Comparison of ENCODE assay signal across 23 mouse cellular contexts in genomic region chr13:95609088-95609420, GRCm38 (mm10). TPM values are rescaled to one million over a fixed set of nuclear protein-coding genes. Genes with fewer than 3 reads are reported as not detected.
DNase-seq lines count a peak whose midpoint lies in the region; ATAC-seq and TF ChIP-seq lines count a peak whose summit lies in the region.
"Had no signal": no experiment of that assay in that cellular context is flagged by ENCODE, and none has a peak within 500 bp of the region (broad histone marks: within the 10 kb centered on the region; RNA-seq: fewer than 3 reads in every experiment).

No protein-coding gene starts in this region.

- H3K27ac ChIP-seq in forebrain, embryonic 11.5 days (ENCODE audit: low read depth, low read length), result no peak overlapping the region
- no peak overlapping the region for H3K27ac ChIP-seq in forebrain, embryonic 10.5 days
- H3K27ac ChIP-seq in liver, embryonic 16.5 days (ENCODE audit: low read length), result peak overlapping the region; percentile 23; the same call in 1 of the 2 replicates
- H3K27ac ChIP-seq in liver, embryonic 11.5 days (ENCODE audit: low read depth, low read length), result no peak overlapping the region
- H3K27ac ChIP-seq: embryonic facial prominence, embryonic 13.5 days; embryonic facial prominence, embryonic 15.5 days; forebrain, embryonic 13.5 days; forebrain, embryonic 15.5 days had no signal

- H3K36me3 ChIP-seq in forebrain, embryonic 11.5 days (ENCODE audit: control insufficient read depth, insufficient read depth, low read length), result peaks cover 4% of the 10 kb centered on the region; the same call in 1 of the 2 replicates
- H3K36me3 ChIP-seq in forebrain, embryonic 10.5 days (replicated peaks), result peaks cover 98% of the 10 kb centered on the region
- peaks cover 21% of the 10 kb centered on the region for H3K36me3 ChIP-seq in liver, embryonic 16.5 days (ENCODE audit: control insufficient read depth, insufficient read depth)
- peaks cover 26% of the 10 kb centered on the region for H3K36me3 ChIP-seq in liver, embryonic 11.5 days (ENCODE audit: control insufficient read depth, insufficient read depth, low read length)
- H3K36me3 ChIP-seq in megakaryocyte, embryonic 14.5 days (replicated peaks; ENCODE audit: low read length), result peaks cover 97% of the 10 kb centered on the region
- peaks cover 15% of the 10 kb centered on the region for H3K36me3 ChIP-seq in myocyte (ENCODE audit: control insufficient read depth, insufficient read depth)

- H3K9ac ChIP-seq in forebrain, embryonic 11.5 days (ENCODE audit: low read length), result no peak overlapping the region
- H3K9ac ChIP-seq in liver, embryonic 16.5 days (ENCODE audit: low read depth, low read length), result 0 out of 2 replicates have a peak overlapping the region, but pooled peaks have one; percentile 9
- H3K9ac ChIP-seq in liver, embryonic 11.5 days (ENCODE audit: low read depth, low read length), result no peak overlapping the region
- H3K9ac ChIP-seq: embryonic facial prominence, embryonic 13.5 days; embryonic facial prominence, embryonic 15.5 days; forebrain, embryonic 13.5 days; forebrain, embryonic 15.5 days; forebrain, postnatal 0 days had no signal

- no peak overlapping the region for H3ac ChIP-seq in myocyte (ENCODE audit: control insufficient read depth, insufficient read length)

- DNase-seq in forebrain, embryonic 11.5 days (ENCODE audit: low spot score), result peak; percentile 11
- DNase-seq in forebrain, embryonic 10.5 days (ENCODE audit: extremely low spot score, low spot score), result no peak
- no peak for DNase-seq in liver, embryonic 11.5 days (ENCODE audit: low spot score)
- DNase-seq in heart, adult 8-10 months (ENCODE audit: low spot score), result no peak
- DNase-seq: adrenal gland, adult 8-10 months; adrenal gland, postnatal 14 days; adrenal gland, postnatal 36 days; cerebellum, adult 11 months; cerebellum, adult 18-20 months; cerebellum, adult 8-10 months; cerebellum, adult 9-11 months; cerebellum, postnatal 14 days; cerebellum, postnatal 36 days; embryo, embryonic 11 days; forebrain, postnatal 0 days had no signal

- H3K4me3 ChIP-seq in forebrain, embryonic 11.5 days (ENCODE audit: low read depth, low read length), result no peak overlapping the region
- H3K4me3 ChIP-seq in forebrain, embryonic 10.5 days, result no peak overlapping the region
- H3K4me3 ChIP-seq in liver, embryonic 16.5 days (ENCODE audit: low read depth, low read length), result no peak overlapping the region
- no peak overlapping the region for H3K4me3 ChIP-seq in liver, embryonic 11.5 days (ENCODE audit: low read depth, low read length)
- peak overlapping the region; percentile 9 for H3K4me3 ChIP-seq in megakaryocyte, embryonic 14.5 days (replicated peaks)
- no peak overlapping the region for H3K4me3 ChIP-seq in myocyte
- H3K4me3 ChIP-seq: embryonic facial prominence, embryonic 13.5 days; embryonic facial prominence, embryonic 15.5 days; forebrain, embryonic 13.5 days; forebrain, embryonic 15.5 days had no signal

- no peak for ATAC-seq in forebrain, embryonic 11.5 days (replicated peaks; ENCODE audit: low FRiP score)
- ATAC-seq in liver, embryonic 16.5 days (ENCODE audit: low read depth), result peak; percentile 6; the same call in 1 of the 2 replicates
- no peak for ATAC-seq in liver, embryonic 11.5 days (replicated peaks; ENCODE audit: low FRiP score)
- no peak for ATAC-seq in megakaryocyte, adult 5-6 weeks (ENCODE audit: poor library complexity, severe bottlenecking)
- ATAC-seq: forebrain, embryonic 13.5 days; forebrain, embryonic 15.5 days; forebrain, postnatal 0 days had no signal

- H3K79me2 ChIP-seq in myocyte (ENCODE audit: control insufficient read depth, insufficient read depth), result peaks cover 89% of the 10 kb centered on the region

- TF ChIP-seq POLR2A in myocyte (IDR thresholded peaks at IDR 0.05; ENCODE audit: insufficient read length, low read depth), result no peak

- no peaks in the 10 kb centered on the region for H3K4me1 ChIP-seq in forebrain, embryonic 11.5 days (replicated peaks; ENCODE audit: control insufficient read depth, insufficient read depth, low read length)
- H3K4me1 ChIP-seq in forebrain, embryonic 10.5 days, result no peaks in the 10 kb centered on the region
- peaks cover 36% of the 10 kb centered on the region for H3K4me1 ChIP-seq in liver, embryonic 16.5 days (ENCODE audit: control insufficient read depth, low read depth, low read length)
- peaks cover 31% of the 10 kb centered on the region for H3K4me1 ChIP-seq in liver, embryonic 11.5 days (replicated peaks; ENCODE audit: control insufficient read depth, insufficient read depth, low read length)
- H3K4me1 ChIP-seq in megakaryocyte, embryonic 14.5 days, result peaks cover 95% of the 10 kb centered on the region
- H3K4me1 ChIP-seq: forebrain, embryonic 13.5 days; forebrain, embryonic 15.5 days had no signal

- 92% methylated on average over 2 of the region's 2 CpGs for WGBS in forebrain, embryonic 11.5 days
- WGBS in forebrain, embryonic 10.5 days, result 91% methylated on average over 2 of the region's 2 CpGs
- WGBS in liver, embryonic 16.5 days (ENCODE audit: insufficient replicate concordance), result 68% methylated on average over 2 of the region's 2 CpGs
- 79% methylated on average over 2 of the region's 2 CpGs for WGBS in liver, embryonic 11.5 days

- H3K9me3 ChIP-seq in forebrain, embryonic 11.5 days (ENCODE audit: control insufficient read depth, low read length), result no peaks in the 10 kb centered on the region
- H3K9me3 ChIP-seq in forebrain, embryonic 10.5 days, result no peaks in the 10 kb centered on the region
- no peaks in the 10 kb centered on the region for H3K9me3 ChIP-seq in liver, embryonic 16.5 days (replicated peaks; ENCODE audit: control insufficient read depth, low read length)
- H3K9me3 ChIP-seq in liver, embryonic 11.5 days (ENCODE audit: control insufficient read depth, low read length), result no peaks in the 10 kb centered on the region
- H3K9me3 ChIP-seq in megakaryocyte, embryonic 14.5 days, result no peaks in the 10 kb centered on the region
- H3K9me3 ChIP-seq: embryonic facial prominence, embryonic 13.5 days; embryonic facial prominence, embryonic 15.5 days; forebrain, embryonic 13.5 days; forebrain, embryonic 15.5 days had no signal

- no peaks in the 10 kb centered on the region for H3K27me3 ChIP-seq in forebrain, embryonic 11.5 days (ENCODE audit: control insufficient read depth, insufficient read depth, low read length)
- H3K27me3 ChIP-seq in forebrain, embryonic 10.5 days (ENCODE audit: poor library complexity, severe bottlenecking), result no peaks in the 10 kb centered on the region
- no peaks in the 10 kb centered on the region for H3K27me3 ChIP-seq in liver, embryonic 16.5 days (ENCODE audit: control insufficient read depth, insufficient read depth, low read depth, low read length)
- H3K27me3 ChIP-seq in liver, embryonic 11.5 days (replicated peaks; ENCODE audit: control insufficient read depth, insufficient read depth, low read length), result no peaks in the 10 kb centered on the region
- no peaks in the 10 kb centered on the region for H3K27me3 ChIP-seq in megakaryocyte, embryonic 14.5 days (replicated peaks)
- no peaks in the 10 kb centered on the region for H3K27me3 ChIP-seq in myocyte (ENCODE audit: control insufficient read depth, insufficient read depth, insufficient read length)
- H3K27me3 ChIP-seq: embryonic facial prominence, embryonic 13.5 days; embryonic facial prominence, embryonic 15.5 days; forebrain, embryonic 13.5 days; forebrain, embryonic 15.5 days had no signal

- H3K4me2 ChIP-seq in forebrain, embryonic 11.5 days (ENCODE audit: low read depth, low read length, severe bottlenecking), result no peak overlapping the region
- no peak overlapping the region for H3K4me2 ChIP-seq in liver, embryonic 16.5 days (ENCODE audit: low read depth, low read length)
- H3K4me2 ChIP-seq in liver, embryonic 11.5 days, result no peak overlapping the region
- H3K4me2 ChIP-seq in myocyte (ENCODE audit: low read depth), result peak overlapping the region; percentile 5
- H3K4me2 ChIP-seq: embryonic facial prominence, embryonic 13.5 days; embryonic facial prominence, embryonic 15.5 days; forebrain, embryonic 13.5 days; forebrain, embryonic 15.5 days had no signal

TF ChIP-seq in myocyte, 11 proteins besides CTCF, POLR2A, EP300 and RAD21:
- TF ChIP-seq REST (IDR thresholded peaks at IDR 0.05; ENCODE audit: insufficient read depth, insufficient read length) (no peak), TCF12 (IDR thresholded peaks at IDR 0.05; ENCODE audit: insufficient read depth, poor library complexity, severe bottlenecking) (no peak), MYOG (IDR thresholded peaks at IDR 0.05; ENCODE audit: control insufficient read depth in 1 of 3, insufficient read depth in 1 of 3, insufficient read length in 2 of 3, low read depth in 2 of 3) (no peak), USF1 (IDR thresholded peaks at IDR 0.05; ENCODE audit: low read depth) (no peak), SRF (IDR thresholded peaks at IDR 0.05; ENCODE audit: control insufficient read depth, insufficient read length, low read depth) (no peak), E2F4 (IDR thresholded peaks at IDR 0.05; ENCODE audit: insufficient read depth) (no peak), CEBPB (IDR thresholded peaks at IDR 0.05; ENCODE audit: insufficient read depth, poor library complexity, severe bottlenecking) (no peak), POLR2AphosphoS2 (IDR thresholded peaks at IDR 0.05; ENCODE audit: insufficient read length, low read depth) (no peak), MYOD1 (IDR thresholded peaks at IDR 0.05; ENCODE audit: control insufficient read depth in 1 of 3, insufficient read length in 2 of 3, low read depth in 2 of 3) (no peak), TCF3 (IDR thresholded peaks at IDR 0.05; ENCODE audit: insufficient read length, low read depth) (no peak), MAX (IDR thresholded peaks at IDR 0.05; ENCODE audit: low read depth) (no peak)

RNA-seq across cellular contexts. Expression of gene F2r, which starts 9.2 kb away (rescaled TPM):
- 121 and 122 TPM in 2 replicates for polyA plus RNA-seq in forebrain, embryonic 11.5 days (2014; fragmentation: Nextera tagmentation; extraction: Ambion mirVana)
- polyA plus RNA-seq in forebrain, embryonic 10.5 days (2016; fragmentation: Nextera tagmentation; extraction: Ambion mirVana), result 106 and 110 TPM in 2 replicates
- polyA plus RNA-seq in liver, embryonic 16.5 days (2015; fragmentation: Nextera tagmentation; extraction: Ambion mirVana), result 37.2 and 37.5 TPM in 2 replicates
- polyA plus RNA-seq in liver, embryonic 11.5 days (2014; fragmentation: Nextera tagmentation; extraction: Ambion mirVana), result 142 and 156 TPM in 2 replicates
- polyA plus RNA-seq in megakaryocyte, embryonic 14.5 days (2012; ENCODE audit: insufficient read depth, low replicate concordance), result 53.3 and 84.2 TPM in 2 replicates
- total RNA-seq in megakaryocyte, adult 5-6 weeks (2015), result 1.1 and 2.1 TPM in 2 replicates
- 0.65 and 1.9 TPM in 2 replicates for total RNA-seq in megakaryocyte, adult 5-6 weeks (2017)
- 23.6 TPM for polyA plus RNA-seq in myocyte (2012; fragmentation: generic; extraction: Trizol)
- total RNA-seq in heart, adult 8-10 months (2022), result 10 to 100 TPM; 19.6 to 24.5 (median 21.5) TPM
